Mouse (Mus musculus) spleen, adult 2 months (tissue): ENCODE results near the gene Erp27.

Experiments used
- CTCF ChIP-seq: fragments of 200-500 bp; IDR thresholded peaks from 2 replicates; pipeline ENCODE4 v1.5.1; 2011; ENCODE audit warnings: mild to moderate bottlenecking, inconsistent platforms; ENCODE audit not compliant: insufficient read depth, insufficient read length, insufficient replicate concordance; ENCODE audit errors: extremely low read depth
- POLR2A ChIP-seq: fragments of 200-500 bp; IDR thresholded peaks from 2 replicates; pipeline ENCODE4 v1.6.1; 2011; ENCODE audit warnings: low read depth, low read length, inconsistent platforms

- TF ChIP-seq POLR2A (no peak), CTCF (no peak)
These were observed 47.4 kb downstream of the Erp27 start for GRCm38 (mm10) chr6:136874599-136874998.
